Mouse (Mus musculus) brain, embryonic 14.5 days (tissue): ENCODE measurements at regions not wholly inside any gene's neighbourhood (a gene's known extent, or its start where the extent isn't known, plus 50 kb on each side); places are given as distances from the start of the nearest gene placed in this dataset.

ENCODE experiments used
- DNase-seq: peaks from one replicate; pipeline ENCODE4 v3.0.0-alpha.2; 2011; ENCODE audit warnings: low read depth
- CTCF ChIP-seq: fragments of 200-500 bp; IDR thresholded peaks from 2 replicates; pipeline ENCODE4 v1.5.1; 2012; ENCODE audit warnings: inconsistent platforms, mild to moderate bottlenecking, moderate library complexity, borderline replicate concordance; ENCODE audit not compliant: insufficient read depth, insufficient read length; ENCODE audit errors: extremely low read depth
- POLR2A ChIP-seq: fragments of 200-500 bp; IDR thresholded peaks from 2 replicates; pipeline ENCODE4 v1.6.1; 2012; ENCODE audit warnings: mild to moderate bottlenecking, inconsistent platforms, borderline replicate concordance; ENCODE audit not compliant: poor library complexity, insufficient read depth, insufficient read length, severe bottlenecking; ENCODE audit errors: extremely low read depth

DNA sequence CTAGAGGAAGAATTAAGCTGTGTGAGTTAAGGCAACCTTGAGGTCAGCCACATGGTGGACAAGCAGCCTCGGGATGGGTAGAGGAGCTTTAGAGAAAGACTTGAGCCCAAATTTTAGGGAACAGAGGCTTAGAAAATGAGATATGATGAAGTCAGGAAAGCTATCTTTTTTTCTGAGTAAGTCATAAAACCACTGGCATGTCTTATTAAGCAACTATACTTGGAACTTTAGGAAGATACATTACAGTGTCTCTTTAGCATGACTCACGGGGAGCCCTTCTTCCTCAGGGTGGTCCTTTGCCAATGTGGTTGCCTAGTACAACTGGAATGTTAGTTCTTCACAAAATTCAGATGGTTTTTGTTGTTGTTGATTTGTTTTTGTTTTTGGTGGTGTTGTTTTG lies 992.1 kb upstream of the Tmprss15 start:
- no peak for DNase-seq
- TF ChIP-seq CTCF (no peak), POLR2A (no peak)

- peak; percentile 74 for DNase-seq
- TF ChIP-seq CTCF (no peak), POLR2A (no peak)
Measured at GRCm38 (mm10) chr16:80073675-80074074, 982.8 kb upstream of the Tmprss15 start.
